Mouse (Mus musculus): Measurements from ENCODE around the gene Kmt2b.

The Kmt2b gene

DNA sequence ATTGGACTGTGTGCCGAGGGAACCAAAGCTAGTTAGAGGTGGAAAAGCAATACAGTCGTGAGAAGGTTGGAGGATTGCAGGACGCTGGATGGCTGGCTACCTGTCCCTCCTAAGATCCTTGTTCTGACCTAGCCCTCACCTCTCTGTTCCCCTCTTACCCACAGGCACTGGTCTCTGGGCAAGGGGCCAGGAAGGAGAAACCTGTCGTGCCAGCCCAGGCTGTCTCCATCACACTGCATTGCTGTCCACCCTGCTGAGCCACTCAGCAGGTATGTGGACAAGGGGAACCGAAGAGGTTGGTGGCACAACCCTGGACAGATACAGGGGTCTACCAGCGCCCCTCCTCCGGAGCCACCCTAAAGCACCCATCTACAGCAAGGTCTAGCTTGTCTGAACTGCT, 12.1 kb upstream of the Kmt2b start:
- no peak for DNase-seq (ENCODE audit: low spot score in 2 of 2)

DNA sequence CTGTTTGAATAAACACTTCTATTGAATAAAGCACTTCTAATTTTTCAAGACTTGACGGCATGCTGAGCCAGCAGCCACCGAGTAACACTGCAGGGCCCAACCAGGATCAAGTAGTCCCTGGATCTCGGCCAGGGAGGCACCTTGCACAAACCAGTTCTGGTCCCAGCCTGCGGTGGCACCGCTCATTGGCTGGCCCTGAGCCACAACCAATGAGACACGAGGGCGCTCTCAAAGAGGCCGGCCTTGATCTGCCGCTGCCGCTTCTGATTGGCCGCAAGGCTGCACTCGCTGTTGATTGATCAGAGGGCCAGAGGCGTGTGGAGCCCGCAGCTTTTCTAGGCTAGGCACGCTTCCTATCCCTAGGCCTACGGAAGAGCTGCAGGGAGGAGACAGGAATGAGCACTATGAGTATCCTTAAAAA, 11.4 kb upstream of the Kmt2b start:
- DNase-seq (ENCODE audit: low spot score in 2 of 2): peak; percentile 90 to 92

DNA sequence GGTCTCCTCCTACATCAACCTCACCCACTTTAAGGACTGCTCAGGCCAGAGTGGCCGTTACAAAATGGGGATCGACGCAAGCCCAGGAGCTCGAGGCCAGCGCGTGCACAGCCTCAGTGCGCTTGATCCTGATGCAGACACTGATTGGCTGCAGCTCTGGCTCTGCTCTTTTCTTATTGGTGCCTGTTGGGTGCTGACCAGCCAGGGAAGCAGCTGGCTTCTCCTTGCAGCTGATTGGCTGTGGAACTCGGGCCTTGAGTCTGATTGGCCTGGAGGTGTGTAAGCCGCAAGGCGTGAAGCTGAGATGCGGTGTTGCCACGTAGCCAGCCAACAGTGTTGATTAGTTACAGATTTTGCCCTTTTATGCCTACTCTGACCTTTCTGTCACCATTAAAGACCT, 10.3 kb upstream of the Kmt2b start, which contains the start of gene Zbtb32:
Zbtb32 (minus strand) TSS at position 124 of the 400 bp plus-strand sequence.
- no peak for DNase-seq (ENCODE audit: low spot score in 2 of 2)

- DNase-seq (ENCODE audit: low spot score in 2 of 2): no peak
Measured at GRCm38 (mm10) chr7:30596811-30597210, 8.3 kb upstream of the Kmt2b start.

DNA sequence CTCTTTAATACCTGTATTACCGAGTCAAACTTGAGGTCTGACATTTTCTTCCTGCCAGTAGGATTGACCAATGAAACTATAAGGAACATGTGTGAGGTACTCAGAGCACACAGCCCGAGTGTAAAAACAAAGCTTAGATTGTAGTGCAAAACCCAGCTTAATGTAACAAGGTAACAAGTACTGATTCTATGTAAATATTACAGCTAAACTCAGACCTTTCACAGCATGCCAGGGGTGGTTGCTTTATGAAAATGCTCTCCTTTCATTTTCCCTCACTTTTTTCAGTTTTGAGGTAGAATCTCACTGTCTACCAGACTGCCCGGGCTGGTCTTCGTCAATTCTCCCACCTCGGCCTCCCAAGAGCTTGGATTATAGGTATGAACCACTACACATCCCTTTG, 7.6 kb upstream of the Kmt2b start:
- no peak for DNase-seq (ENCODE audit: low spot score in 2 of 2)

- DNase-seq (ENCODE audit: low spot score in 2 of 2): no peak
Measured at GRCm38 (mm10) chr7:30594510-30595024, 6.0 kb upstream of the Kmt2b start.

- no peak for DNase-seq (ENCODE audit: low spot score in 2 of 2)
Measured at GRCm38 (mm10) chr7:30593579-30594509, 5.3 kb upstream of the Kmt2b start.

DNA sequence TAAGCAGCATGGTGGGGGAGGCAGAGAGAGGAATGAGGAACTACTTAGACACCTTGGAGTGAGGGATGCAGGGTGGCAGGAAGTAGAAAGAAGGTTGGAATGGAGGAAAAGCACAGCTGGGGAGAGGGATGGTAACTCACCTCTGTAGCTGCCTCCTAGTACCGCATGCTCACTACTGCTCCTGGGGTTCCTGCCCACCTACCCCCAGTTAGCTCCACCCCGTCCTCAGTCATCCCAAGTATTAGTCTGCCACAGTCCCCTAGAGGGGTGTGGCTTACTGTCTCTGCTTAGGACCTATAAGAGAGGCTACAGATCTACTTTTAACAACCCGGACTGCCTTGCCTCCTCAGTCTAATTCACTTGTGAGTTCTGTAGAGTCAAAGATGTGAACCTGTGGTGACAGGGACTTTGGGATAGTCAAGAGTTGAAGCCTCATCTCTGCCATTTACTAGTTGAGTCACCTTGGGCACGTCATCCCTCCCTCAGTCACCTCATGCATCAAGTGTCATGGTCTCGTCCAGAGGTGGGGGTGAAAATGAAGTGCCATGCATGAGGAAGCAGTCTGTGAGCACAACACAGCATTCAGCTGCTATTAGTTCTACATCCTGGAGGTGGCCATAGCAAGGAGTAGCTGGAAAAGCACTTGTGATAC, 4.4 kb upstream of the Kmt2b start:
- DNase-seq (ENCODE audit: low spot score in 2 of 2): no peak

- DNase-seq (ENCODE audit: low spot score in 2 of 2): no peak
Measured at GRCm38 (mm10) chr7:30591605-30591951, 3.1 kb upstream of the Kmt2b start.

DNA sequence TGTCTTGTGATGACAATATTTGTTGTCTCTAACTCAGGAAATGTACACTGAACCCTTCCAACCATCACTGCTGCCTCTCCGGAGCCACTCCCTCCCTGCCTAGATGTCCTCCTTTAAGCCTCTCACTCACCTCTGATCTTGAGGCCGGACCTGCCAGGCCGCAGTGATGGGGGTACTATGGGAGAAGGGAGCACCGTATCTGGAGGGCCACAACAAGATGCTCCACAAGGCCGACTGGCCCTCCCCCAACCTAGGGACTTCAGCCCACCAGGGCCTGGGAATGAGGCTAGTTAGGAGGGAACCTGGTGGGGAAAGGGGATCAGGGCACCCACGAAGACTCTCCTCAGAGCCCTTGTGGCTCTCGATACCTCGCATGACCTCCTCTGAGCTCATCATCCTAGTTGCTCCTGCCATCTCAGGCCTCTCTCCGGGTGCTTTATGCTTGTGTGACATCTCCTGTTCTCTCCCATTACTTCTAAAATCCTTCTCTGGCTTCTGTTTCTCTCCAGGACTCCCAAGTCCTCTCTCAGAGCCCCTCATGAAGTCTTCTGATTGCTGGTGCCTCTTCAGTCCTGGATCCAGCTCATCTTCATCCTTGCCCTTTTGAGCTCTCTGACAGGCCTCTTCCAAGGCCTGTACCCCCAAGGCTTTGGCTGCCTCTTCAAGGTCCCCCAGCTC, 2.5 kb upstream of the Kmt2b start:
- DNase-seq (ENCODE audit: low spot score in 2 of 2): no peak

- DNase-seq (ENCODE audit: low spot score in 2 of 2): peak; percentile 75 to 83
Measured at GRCm38 (mm10) chr7:30589435-30590301, 1.1 kb upstream of the Kmt2b start.

- peak; percentile 38 to 50 for DNase-seq (ENCODE audit: low spot score in 2 of 2)
Measured at GRCm38 (mm10) chr7:30587842-30588667, 471 bp downstream of the Kmt2b start.

DNA sequence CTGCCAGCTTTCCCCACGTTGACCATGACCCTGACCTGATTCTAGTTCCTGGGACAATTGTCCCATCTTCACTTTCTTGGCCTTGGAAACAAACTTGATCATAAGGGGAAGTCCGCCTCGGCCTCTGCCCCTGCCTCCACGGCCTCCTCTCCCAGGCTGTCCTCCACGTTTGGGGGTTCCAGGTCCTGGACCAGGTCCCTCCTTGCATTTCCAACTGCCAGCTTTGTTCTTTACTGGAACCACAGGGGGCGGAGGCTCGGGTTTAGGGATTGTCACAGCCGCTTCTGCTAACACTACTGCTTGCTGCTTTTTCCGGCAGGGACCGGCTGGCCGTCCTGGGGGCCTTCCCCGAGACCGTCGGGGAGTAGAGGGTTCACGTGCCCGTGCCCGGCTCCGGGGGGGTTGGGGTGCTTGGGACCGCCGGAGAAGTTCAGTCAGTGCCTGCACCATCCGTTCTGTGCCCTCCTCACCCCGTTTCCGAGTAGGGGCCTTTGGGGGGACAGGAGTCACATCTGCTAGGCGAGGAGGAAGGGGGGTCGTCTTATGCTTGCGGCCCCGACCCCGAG, 2.0 kb downstream of the Kmt2b start:
- no peak for DNase-seq (ENCODE audit: low spot score in 2 of 2)

DNA sequence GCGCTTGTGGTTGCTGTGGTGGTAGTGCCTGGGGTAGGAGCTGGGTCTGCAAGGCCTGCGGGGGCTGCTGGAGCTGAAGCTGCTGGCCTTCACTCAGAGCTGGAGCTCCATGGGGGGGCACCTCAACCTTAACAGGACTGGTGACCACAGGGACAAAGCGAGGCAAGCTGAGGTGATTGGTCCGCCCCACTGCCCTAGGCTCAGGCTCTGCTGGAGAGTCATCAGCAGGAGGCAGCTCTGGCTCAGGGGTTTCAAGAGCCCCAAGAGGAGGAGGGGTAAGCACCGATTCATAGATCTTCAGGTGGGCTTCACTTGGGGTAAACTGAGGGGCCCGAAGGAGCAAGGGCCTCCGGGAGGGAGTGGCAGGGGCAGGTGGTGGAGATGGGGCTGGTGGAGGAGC, 3.4 kb downstream of the Kmt2b start:
- DNase-seq (ENCODE audit: low spot score in 2 of 2): no peak

GRCm38 (mm10) chr7:30584339-30584738, 4.2 kb downstream of the Kmt2b start:
- DNase-seq (ENCODE audit: low spot score in 2 of 2): no peak

GRCm38 (mm10) chr7:30581547-30581946, 7.0 kb downstream of the Kmt2b start:
- DNase-seq (ENCODE audit: low spot score in 2 of 2): no peak

GRCm38 (mm10) chr7:30579950-30580349, 8.6 kb downstream of the Kmt2b start:
- no peak for DNase-seq (ENCODE audit: low spot score in 2 of 2)

DNA sequence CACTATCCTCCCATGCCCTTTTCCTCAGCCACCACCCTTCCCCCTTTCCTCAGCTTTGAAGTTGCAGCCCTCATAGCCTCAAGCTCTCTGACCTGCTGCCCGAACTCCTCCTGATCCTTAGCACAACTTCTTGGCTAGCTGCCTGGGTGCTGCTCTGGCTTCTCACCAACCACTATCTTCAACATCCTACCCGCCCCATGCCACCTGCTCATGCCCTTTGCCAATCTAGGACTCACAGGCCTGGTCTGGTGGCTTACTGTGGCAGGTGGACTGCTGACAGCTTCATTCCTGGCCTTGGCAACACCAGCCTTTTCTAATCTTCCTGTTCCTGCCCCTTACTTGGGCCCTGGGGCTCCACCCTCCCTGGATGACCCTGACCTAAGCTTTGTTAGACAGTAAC, 15.6 kb downstream of the Kmt2b start:
- DNase-seq (ENCODE audit: low spot score in 2 of 2): no peak

- no peak for DNase-seq (ENCODE audit: low spot score in 2 of 2)
Measured at GRCm38 (mm10) chr7:30572389-30572788, 16.1 kb downstream of the Kmt2b start.

DNA sequence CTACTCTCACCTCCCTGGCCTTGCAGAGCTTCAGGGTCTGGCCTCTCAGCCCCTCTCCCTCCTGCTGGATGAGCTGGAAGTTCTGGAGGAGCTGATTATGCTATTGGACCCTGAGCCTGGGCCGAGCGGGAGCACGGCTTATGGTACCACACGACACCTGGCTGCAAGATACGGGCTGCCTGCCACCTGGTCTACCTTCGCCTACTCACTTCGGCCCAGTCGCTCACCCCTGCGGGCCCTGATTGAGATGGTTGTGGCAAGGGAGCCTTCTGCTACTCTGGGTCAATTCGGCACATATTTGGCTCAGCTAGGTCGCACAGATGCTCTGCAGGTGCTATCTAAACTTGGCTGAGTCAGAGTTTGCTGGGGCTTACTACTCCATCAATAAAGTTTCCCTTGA, 21.0 kb downstream of the Kmt2b start:
- no peak for DNase-seq (ENCODE audit: low spot score in 2 of 2)
